Mouse (Mus musculus) thymus, adult 2 months (tissue): ENCODE results near the gene Gm49391. TPM values are rescaled to one million over a fixed set of nuclear protein-coding genes. Genes with fewer than 3 reads are reported as not detected.
A peak's percentile ranks its signal among the peaks of the same experiment; 100 is the strongest.

Experiments used
- DNase-seq: peaks from one replicate; pipeline ENCODE4 v3.0.0; 2021
- H3K27ac ChIP-seq: fragments of 200-500 bp; 2 replicates; pipeline ENCODE4 v1.5.1; 2012; ENCODE audit warnings: low read length, control low read depth; ENCODE audit not compliant: control insufficient read depth, insufficient read depth
- H3K27me3 ChIP-seq: fragments of 200-500 bp; 2 replicates; pipeline ENCODE4 v1.6.1; 2012; ENCODE audit warnings: mild to moderate bottlenecking, low read length, moderate library complexity, mixed read lengths; ENCODE audit not compliant: control insufficient read depth, insufficient read depth
- H3K36me3 ChIP-seq: fragments of 200-500 bp; 2 replicates; pipeline ENCODE4 v1.6.1; 2012; ENCODE audit warnings: mild to moderate bottlenecking, low read length, moderate library complexity; ENCODE audit not compliant: control insufficient read depth, insufficient read depth
- H3K4me1 ChIP-seq: fragments of 200-500 bp; replicated peaks from 2 replicates; pipeline ENCODE4 v1.6.1; 2012; ENCODE audit warnings: low read length; ENCODE audit not compliant: control insufficient read depth, insufficient read depth
- H3K4me3 ChIP-seq: fragments of 200-500 bp; 2 replicates; pipeline ENCODE4 v1.5.1; 2012; ENCODE audit warnings: mild to moderate bottlenecking, low read length, control low read depth, moderate library complexity; ENCODE audit not compliant: control insufficient read depth, insufficient read depth
- CTCF ChIP-seq: fragments of 200-500 bp; IDR thresholded peaks from 2 replicates; pipeline ENCODE4 v1.5.1; 2012; ENCODE audit warnings: mild to moderate bottlenecking, control low read depth, low read length, moderate library complexity, borderline replicate concordance; ENCODE audit not compliant: control insufficient read depth, poor library complexity, insufficient read depth; ENCODE audit errors: extremely low read depth
- POLR2A ChIP-seq: fragments of 200-500 bp; IDR thresholded peaks from 2 replicates; pipeline ENCODE4 v1.6.1; 2012; ENCODE audit warnings: mild to moderate bottlenecking, low read length, control low read depth, moderate library complexity; ENCODE audit not compliant: control insufficient read depth, poor library complexity, insufficient read depth; ENCODE audit errors: extremely low read depth
- WGBS: fragments of 180-500 bp; shearing (Covaris S2); methylation state at CpG from one replicate; pipeline ENCODE4 v1.1.7; 2018; 5-methylcytosine and 5-hydroxymethylcytosine counted together
- polyA plus RNA-seq: library from polyadenylated mRNA; depleted of rRNA; stranded (reverse); fragments of >200 nt; gene quantifications from 2 replicates; pipeline ENCODE4 v1.2.3, GENCODE M21; 2012; rRNA removed

Gm49391 gene
- polyA plus RNA-seq, 1 experiment, result 1.2 TPM

- H3K27ac ChIP-seq, result no peak overlapping the region
Observed at GRCm38 (mm10) chr13:60895406-60896160, 40.8 kb downstream of the Gm49391 start.

DNA sequence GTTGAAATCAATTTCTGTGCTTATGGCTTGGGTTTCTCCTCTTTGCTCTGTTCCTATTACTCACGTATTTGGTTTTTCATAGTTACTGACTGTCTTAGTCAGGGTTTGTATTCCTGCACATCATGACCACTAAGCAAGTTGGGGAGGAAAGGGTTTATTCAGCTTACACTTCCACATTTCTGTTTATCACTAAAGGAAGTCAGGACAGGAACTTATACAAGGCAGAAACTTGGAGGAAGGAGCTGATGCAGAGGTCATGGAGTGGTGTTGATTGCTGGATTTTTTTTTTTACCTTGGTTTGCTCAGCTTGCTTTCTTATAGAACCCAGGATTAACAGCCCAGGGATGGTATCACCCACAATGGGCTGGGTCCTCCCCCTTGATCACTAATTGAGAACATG, 44.1 kb downstream of the Gm49391 start:
- Histone ChIP-seq H3K4me3 (no peak overlapping the region), H3K27me3 (no peaks in the 10 kb centered on the region), H3K4me1 (0 out of 2 replicates have a peak, but pooled peaks cover 2% of the 10 kb centered on the region), H3K36me3 (no peaks in the 10 kb centered on the region), H3K27ac (no peak overlapping the region)
- DNase-seq, result no peak
- WGBS, result 94% methylated on average over 1 of the region's 1 CpGs
- TF ChIP-seq POLR2A, result no peak
- no peak for TF ChIP-seq CTCF

More at GRCm38 (mm10) chr13:60895406-60896160, 40.8 kb downstream of the Gm49391 start:
- H3K36me3 ChIP-seq, result no peaks in the 10 kb centered on the region
- no peak for TF ChIP-seq CTCF
- TF ChIP-seq POLR2A, result no peak
- H3K4me1 ChIP-seq, result 0 out of 2 replicates have a peak, but pooled peaks cover 2% of the 10 kb centered on the region
- no peak overlapping the region for H3K4me3 ChIP-seq
- no peaks in the 10 kb centered on the region for H3K27me3 ChIP-seq
- DNase-seq, result no peak

- Histone ChIP-seq H3K36me3 (no peaks in the 10 kb centered on the region), H3K4me3 (no peak within 1 kb of the TSS), H3K27me3 (no peaks in the 10 kb centered on the region), H3K27ac (no peak within 1 kb of the TSS), H3K4me1 (no peaks in the 10 kb centered on the region)
- no peak for DNase-seq
- 69% methylated on average over 1 of the region's 1 CpGs for WGBS
- TF ChIP-seq POLR2A (no peak), CTCF (no peak)
Observed at GRCm38 (mm10) chr13:60864281-60864680, 72.1 kb downstream of the Gm49391 start, which contains the start of gene 4930486L24Rik. TSS of gene 4930486L24Rik (minus strand) at chr13:60864475.

DNA sequence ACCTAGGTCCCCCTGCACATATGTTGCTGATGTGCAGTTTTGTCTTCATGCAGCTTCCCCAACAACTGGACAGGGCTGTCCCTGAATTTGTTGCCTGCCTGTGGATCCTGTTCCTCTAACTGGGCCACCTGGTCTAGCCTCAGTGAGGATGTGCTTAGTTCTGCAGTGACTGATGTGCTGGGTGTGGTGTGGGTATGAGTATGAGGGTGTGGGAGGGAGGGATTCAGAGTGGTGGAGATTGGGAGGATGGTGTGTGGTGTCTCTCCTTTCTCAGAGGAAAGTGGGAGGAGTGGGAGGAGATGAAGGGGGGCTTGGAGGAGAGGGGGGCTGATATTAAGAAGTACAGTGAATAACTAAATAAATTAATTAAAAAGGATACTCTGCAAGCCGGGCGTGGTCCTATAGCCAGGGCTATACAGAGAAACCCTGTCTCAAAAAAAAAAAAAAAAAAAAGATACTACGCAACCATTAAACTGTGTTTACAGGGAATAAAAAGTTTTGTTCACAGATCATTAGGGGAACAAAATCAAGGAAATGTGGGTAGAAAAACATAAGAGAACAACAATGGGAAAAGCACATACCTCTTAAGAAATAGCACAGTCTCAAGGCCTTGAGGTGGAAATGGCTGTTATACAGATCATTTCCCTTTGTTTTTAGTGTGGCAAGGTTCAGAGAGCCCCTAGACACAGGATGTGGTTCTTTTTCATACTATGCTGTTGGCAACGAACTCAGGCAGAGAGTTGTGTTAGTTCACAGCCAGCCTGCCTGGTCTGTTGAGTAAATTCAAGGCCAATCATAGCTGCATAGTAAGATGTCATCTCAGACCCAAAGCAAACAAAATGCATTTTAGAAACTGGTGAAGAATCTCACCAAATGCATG, 87.9 kb downstream of the Gm49391 start:
- TF ChIP-seq CTCF, result no peak
- no peak for TF ChIP-seq POLR2A
- Histone ChIP-seq H3K27me3 (no peaks in the 10 kb centered on the region), H3K4me3 (no peak overlapping the region), H3K4me1 (peaks cover 10% of the 10 kb centered on the region), H3K27ac (peak overlapping the region; percentile 87), H3K36me3 (no peaks in the 10 kb centered on the region)
- 54% methylated on average over 4 of the region's 4 CpGs for WGBS
- DNase-seq, result peak; percentile 69

Other genes with a start within 250 kb of the Gm49391 start
- not detected in 2 replicates for gene BC051665, start 150.2 kb downstream of the Gm49391 start, polyA plus RNA-seq
- not detected in 2 replicates for gene Ctsll3, start 133.7 kb downstream of the Gm49391 start, polyA plus RNA-seq
- gene 4930486L24Rik, start 72.1 kb downstream of the Gm49391 start, polyA plus RNA-seq, result 0.19 TPM in 1 of 2 replicates, not detected in the other
- 0.38 and 0.60 TPM in 2 replicates for gene Gm49392, start 39.7 kb downstream of the Gm49391 start, polyA plus RNA-seq
- 0.46 and 0.57 TPM in 2 replicates for gene Ctla2b, start 39.1 kb downstream of the Gm49391 start, polyA plus RNA-seq
- not detected in 2 replicates for gene Tpbpb, start 31.7 kb downstream of the Gm49391 start, polyA plus RNA-seq
- not detected in 2 replicates for gene Gm49393, start 981 bp downstream of the Gm49391 start, polyA plus RNA-seq
- 4.1 and 6.4 TPM in 2 replicates for gene Ctla2a, start 54 bp upstream of the Gm49391 start, polyA plus RNA-seq
- not detected in 2 replicates for gene Tpbpa, start 5.4 kb upstream of the Gm49391 start, polyA plus RNA-seq
- gene Ctsj, start 69.4 kb upstream of the Gm49391 start, polyA plus RNA-seq, result not detected in 2 replicates
- gene Ctsq, start 104.1 kb upstream of the Gm49391 start, polyA plus RNA-seq, result not detected in 2 replicates
- not detected in 2 replicates for gene Ctsr, start 227.7 kb upstream of the Gm49391 start, polyA plus RNA-seq